Mouse (Mus musculus) adipocyte (in vitro differentiated cells): Measurements from ENCODE around the gene Ramp2.

Source experiments
- DNase-seq: peaks from one replicate; pipeline ENCODE4 v3.0.0-alpha.2; 2016; ENCODE audit warnings: low spot score

The Ramp2 gene

DNA sequence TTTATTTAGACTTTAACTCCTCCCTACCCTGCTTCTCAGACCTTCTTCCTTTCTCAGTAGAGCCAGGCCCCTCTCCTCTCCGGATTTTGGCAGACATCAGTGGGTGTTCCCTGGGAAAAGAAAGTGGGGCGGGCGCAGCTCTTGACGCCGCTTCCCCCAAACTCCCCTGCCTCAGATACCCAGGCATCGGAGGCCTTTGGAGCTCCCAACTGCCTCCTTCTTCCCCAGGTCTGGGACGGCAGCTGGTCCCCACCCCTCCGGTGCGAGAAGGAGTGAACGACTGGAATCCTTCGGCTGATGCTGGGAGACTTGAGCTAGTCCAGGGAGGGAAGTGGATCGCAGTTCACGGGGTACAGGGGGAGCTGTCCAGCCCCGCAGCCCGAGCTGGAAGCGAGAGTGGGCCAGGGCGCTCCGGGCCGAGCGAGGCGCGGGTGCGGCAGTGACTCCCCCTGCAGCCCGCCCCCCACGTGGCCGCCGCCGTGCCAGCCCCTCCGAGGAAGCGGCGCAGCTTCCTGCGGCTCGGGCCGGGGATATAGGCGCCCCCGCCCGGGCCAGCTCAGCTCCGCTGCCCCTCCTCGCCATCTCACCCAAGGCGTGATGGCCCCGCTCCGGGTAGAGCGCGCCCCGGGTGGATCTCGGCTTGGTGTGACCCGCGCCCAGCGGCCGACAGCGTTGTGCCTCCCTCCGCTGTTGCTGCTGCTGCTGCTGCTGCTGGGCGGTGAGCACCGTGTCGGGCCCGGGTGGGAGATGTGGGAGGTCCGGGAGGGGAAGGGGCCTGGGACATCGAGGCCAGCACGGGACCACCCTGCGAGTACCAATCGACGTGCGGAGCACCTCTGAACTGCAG lies at the start of gene Ramp2:
Gene Ramp2 (plus strand): TSS at position 174 of the 847 bp plus-strand sequence.
- no peak for DNase-seq

DNA sequence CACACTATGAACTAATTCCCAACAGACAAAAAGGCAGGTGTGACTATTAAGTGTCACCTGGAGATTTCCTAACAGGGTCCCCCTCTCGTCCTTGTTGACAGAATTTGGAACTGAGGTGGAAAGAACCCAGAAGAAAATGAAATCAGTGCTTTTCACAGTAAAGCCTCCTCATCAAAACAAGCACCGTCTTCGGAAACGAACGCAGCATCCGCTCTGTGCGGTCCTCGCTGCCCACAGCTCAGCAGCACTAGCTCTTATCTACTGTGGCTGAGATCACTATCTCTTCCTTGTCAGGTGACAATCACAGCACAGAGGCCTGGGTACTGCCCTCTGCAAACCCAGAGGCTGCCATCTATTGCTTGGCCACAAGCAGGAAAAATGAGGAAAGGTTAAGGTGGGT lies 49.7 kb upstream of the Ramp2 start:
- no peak for DNase-seq

DNA sequence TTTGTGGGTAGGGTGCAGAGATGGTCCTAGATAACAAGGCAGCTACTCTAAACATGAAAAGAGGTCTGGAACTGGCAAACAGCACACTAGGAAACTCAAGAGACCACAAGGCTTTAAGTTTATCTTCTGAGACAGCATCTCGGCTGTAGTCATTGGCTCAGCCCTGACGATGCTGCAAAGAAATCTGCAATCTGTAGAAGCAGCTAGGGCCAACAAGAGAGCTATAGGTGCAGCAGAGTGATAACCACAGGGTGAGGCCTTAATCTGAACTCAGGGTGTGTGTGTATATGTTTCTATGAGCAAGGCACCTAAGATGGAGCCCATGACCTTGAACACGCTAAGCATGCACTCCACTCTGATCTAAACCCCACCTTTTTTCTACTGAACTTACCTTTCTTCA lies 46.3 kb upstream of the Ramp2 start:
- no peak for DNase-seq

DNA sequence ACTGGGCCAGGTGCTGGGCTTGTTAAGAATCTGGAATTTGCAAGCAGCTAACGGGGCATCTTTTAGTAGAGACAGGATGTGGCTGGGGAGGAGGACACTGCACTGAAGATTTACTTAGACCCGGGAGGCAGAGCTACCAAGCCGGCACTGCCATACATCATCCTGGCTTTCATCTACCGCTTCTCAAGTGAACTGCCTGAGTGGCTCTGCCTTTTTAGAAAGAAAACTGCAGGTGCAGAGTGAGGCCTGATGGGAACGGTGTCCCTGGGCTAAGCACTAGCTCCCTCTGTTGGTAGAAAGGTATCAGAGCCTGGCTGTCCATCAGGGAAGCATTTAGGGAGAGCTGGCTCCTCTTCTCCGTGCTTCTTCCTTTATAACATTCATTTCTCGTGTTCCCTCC lies 44.8 kb upstream of the Ramp2 start:
- peak; percentile 37 for DNase-seq

DNA sequence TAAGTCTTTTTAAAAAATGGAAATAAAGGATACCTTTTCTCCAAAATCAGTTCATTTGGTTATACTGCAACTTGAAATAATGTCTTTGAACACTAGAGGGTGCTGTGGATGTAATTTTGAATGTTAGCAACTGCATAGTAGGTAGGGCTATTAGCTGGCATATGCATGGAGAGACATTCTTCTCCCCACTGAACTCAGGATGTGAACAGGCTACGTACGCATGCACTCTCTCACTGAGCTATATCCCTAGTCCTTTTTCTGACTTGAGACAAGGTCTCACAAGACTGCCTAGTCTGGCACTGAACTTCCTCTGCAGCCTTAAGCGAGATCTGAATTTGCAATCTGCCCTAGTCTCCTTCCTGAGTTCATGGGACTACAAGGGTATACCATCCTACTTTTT lies 33.9 kb upstream of the Ramp2 start:
- peak; percentile 90 for DNase-seq

DNA sequence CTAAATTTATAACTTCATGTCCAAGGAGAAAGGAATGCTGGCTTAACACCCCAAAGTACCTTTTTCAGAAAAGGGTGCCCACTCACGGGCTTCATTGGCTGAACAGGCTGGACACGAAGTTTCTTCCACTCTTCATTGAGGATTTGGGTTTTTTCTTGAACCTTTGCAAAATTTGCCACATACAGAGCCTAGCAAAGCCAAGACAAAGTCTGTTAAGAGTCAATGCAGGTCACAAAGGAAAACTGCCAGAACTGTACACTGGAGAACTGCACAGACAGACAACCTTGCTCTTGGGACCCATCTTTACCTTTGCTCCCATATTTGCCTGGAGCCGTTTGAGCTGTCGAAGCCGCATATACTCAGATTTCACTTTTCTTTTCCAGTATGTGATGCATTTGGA lies 28.9 kb upstream of the Ramp2 start:
- DNase-seq = peak; percentile 60

DNA sequence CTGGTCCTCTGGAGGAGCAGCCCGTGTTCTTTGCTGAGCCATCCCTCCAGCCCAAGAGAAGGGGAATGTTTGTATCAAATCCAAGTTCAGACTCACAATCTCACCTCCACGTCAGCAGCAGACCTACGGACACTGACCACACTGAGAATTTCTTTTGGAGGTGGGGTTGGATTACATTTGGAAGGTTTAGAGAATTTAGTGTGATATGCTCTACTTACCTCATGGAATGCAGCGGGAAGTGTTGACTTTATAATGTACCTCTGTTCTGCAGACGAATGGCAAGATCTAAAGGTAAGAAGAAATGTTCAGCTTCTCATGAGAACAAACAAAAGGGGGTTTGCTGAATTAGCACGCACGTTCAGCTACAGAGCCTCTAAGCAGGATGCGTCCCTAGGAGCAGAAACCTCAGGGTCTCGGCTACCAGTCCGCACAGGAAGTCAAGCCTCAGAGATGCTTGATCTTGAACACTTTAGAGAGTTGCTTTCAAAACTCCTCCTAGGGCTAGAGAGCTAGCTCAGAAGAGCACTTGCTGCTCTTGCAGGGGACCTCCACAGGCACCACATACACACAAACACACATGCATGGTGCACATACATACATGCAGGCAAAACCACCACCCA lies 27.3 kb upstream of the Ramp2 start:
- no peak for DNase-seq

DNA sequence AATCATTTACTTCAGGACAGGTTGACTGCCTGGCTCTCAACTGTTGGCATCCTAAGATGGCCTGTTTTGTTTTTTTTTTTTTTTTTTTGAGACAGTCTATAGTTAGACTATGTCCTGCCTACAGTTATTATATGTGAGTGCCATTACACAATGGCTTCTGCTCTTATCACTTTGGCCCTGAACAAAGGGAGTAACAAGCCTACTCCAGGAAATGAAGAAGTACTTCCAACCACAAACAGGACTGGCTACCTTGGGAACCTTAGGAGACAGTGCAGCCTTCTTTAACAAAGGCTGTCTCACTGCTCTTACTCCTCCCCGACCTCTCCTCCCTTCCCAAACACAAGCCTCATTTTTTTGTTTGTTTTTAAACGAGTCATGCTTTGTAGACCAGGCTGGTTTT lies 25.0 kb upstream of the Ramp2 start:
- DNase-seq = no peak

DNA sequence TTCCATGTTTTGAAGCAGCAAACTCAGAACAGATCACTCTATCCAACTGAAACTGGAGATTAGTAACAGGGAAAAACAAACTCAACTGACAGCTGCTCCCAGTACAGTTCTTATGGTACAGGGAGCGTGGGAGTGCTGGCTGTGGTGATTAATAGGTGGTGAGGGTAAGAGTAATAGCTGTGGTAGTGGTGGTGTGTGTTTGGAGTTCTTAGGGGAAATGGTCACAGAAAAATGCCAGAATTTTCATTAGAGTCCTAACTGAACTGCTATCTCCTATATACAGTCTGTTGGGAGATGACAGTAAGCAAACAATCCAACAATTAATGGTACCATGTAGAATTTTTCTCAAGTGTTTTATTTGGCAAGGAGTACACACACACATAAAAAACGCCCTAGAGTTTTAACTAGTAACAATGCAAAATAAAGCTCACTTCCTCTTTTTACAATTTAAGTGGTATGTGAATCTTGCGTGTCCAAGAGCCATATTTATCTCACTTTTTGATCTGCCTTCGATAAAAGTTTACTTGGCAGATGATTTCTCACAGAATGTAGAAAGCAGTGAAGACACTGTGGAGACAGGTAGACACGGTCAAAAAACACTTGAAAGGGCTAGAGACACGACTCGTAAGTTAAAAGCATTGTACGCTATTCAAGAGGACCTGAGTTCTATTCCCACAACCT lies 24.4 kb upstream of the Ramp2 start:
- peak; percentile 35 for DNase-seq

DNA sequence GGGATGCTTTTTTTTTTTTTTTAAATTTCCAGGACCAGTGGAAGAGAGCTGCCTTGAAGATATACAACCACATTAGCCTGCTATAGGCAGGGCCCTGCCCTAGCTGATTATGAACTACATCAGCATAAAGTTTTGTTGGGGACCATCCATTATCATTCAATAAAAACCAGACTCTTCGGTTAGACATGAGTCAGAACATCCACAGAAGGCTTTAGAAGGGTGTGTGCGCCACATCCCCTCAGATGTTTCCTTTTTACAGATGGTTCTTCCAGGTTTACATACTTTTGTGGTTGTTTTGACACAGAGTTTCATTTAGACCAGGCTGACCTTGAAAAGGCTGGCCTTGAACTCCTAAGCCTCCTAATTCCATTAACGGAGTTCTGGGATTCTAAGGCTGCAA lies 21.5 kb upstream of the Ramp2 start:
- no peak for DNase-seq

DNA sequence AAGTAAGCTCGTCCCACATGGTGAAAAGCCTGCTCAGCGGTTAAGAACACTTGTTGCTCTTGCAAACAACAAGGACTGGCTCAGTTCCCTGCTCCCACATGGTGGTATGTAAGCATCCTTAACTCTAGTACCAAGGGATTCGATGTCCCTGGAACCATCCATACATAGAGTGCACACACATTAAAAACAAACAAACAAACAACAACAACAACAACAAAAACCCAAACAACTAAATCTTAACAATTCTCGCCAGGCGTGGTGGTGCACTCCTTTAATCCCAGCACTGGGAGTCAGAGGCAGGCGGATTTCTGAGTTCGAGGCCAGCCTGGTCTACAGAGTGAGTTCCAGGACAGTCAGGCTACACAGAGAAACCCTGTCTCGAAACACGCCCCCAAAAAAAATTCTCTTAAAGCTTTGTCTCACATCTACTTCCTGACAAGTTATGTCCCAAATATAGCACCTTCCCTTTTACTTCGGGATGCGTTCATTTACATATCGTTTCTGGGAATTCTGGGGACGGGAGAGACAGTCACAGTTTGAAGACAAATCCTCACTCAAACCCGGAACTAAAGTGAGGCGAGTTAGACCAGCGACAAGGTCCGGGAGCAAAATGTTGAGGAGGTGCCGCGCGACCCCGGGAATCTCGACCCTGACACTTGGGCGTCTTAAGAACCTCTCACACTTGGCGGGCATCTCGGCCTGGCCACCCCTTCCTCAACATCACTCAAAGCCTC lies 20.3 kb upstream of the Ramp2 start:
- peak; percentile 33 for DNase-seq

DNA sequence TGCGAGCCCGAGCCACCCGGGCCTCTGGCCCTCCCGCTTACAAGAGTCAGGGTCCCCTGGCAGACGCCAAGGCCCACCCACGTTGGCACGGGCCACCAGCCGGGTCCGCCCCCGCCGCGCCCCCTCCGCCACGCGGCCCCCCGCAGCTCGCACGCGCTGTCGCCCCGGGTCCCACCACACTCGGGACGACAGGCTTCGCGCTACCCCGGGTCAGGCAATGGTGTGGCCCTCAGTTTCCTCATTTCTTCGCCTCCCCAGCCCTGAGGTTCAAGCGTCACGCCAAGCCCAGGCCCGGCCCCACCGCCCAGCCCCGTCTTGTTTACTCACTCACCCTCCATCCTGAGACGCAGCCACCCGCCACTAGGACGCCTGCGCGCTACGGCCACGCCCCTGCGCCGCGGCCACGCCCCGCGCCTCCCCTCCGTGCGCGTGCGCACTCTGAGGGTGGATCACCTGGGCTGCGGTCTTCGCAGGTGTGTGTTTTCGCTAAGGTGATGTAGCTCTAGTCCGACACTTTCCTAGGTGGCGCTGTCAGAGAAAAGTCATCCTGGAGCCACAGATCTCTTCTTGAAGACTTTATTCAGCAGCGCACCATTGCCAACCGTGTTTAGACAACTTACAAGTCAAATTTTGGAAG lies 19.6 kb upstream of the Ramp2 start, which contains the start of gene Ezh1:
Gene Ezh1 (minus strand): TSS at position 399 of the 637 bp plus-strand sequence.
- DNase-seq = peak; percentile 79

DNA sequence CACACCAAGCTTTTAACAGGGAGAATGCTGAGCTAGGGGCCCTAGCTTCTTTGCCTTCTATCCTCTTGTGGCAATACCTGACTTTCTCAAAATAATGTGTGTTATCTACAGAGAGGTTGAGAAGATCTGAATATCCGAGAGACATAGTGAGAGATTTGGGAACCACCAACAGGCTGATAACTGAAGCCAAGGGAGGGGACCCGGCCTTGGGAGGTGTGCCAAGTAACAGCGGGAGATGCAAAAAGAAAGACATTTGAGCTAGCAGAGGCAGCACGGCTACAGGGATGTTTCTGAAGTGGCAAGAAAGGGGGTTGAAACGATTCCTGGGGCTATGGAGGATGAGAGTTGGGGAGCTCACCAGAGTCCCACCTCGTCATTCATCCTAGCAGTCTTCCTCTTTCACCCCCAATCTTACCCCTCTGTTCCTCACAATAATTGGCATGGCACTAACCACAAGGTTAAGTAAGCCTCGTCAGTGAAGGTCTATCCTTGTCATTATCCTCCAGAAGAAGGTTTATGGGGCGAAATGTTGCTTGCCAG lies 16.4 kb upstream of the Ramp2 start:
- DNase-seq = peak; percentile 36

DNA sequence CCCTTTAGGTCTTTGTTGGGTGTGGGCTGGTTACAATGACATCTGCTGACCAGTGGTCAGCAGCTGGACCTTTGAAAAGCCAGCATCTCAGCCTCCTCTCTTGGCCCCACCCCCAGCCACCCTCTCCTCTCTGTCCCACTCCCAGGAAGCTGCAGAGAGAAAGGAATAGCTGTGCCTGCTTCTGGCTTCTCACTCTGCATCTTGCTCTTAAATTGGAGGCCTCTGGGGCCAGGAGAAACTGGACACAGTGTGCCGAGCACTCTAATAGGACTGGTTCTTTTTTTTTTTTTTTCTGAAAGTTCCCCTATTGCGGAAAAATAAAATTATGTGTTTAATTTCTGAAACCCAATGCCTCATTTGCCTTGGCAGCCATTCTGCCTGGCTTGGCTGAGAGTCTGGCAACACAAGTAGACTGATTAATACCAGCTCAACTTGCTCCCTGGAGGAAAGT lies 15.7 kb upstream of the Ramp2 start:
- peak; percentile 89 for DNase-seq

DNA sequence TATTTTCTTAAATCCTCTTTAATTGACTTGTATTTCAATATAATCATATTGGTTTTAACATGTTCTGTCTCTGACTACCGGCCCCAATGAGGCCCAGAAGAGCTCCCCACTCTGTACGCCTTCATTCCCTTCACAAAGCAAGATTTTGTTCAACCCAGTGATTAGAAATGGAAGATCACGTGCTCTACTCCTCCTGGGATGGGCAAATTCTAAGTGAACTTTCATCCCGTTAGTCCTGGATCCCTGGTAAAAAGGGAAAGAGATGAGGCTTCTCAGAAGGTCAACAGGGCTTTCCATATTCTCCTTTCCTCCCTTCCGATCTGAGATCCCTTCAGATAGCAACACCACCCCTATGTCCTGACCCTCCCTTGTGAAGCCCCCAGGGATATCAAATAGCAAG lies 15.3 kb upstream of the Ramp2 start:
- DNase-seq = peak; percentile 78

DNA sequence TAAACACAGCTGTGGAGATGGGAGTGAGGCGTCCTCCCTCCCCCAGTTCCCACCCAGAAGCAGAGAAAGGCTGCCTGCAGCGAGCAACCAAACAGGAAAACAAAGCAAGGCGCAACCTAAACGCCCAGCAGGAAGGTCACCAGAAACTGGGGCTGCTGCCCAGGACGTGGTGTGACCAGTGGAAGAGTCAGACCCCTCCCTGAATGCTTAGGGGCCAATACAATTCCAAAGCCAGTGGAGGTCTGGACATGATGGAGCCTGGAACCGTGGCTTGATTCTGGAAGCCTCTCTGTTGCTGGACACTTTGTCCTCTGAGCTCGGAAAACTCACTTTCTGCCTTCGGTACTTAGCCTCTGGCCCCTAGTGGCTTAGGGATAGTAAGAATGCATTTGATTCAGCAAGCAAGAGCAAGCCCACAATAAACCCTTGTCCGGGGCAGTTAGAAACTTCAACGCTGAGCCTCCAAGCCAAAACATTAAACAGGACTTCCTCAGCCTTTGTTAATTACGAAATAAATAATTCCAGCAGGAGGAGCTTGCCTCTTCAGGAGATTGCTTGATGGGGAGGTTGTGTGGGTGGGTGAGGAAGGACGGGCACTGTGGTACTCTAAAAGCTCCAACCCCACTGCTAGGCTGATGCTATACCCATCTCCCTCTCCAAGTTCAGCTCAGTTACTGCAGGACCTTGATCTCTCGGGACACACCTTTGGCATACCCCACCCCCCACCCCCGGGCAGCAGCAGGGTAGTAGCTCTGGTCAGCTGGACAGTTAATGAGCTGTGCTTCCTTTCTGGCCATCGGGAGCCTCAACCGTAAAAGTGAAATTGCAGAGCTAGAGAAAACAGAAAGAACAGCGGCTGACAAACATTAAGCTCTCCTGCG lies 14.6 kb upstream of the Ramp2 start:
- DNase-seq = peak; percentile 70

DNA sequence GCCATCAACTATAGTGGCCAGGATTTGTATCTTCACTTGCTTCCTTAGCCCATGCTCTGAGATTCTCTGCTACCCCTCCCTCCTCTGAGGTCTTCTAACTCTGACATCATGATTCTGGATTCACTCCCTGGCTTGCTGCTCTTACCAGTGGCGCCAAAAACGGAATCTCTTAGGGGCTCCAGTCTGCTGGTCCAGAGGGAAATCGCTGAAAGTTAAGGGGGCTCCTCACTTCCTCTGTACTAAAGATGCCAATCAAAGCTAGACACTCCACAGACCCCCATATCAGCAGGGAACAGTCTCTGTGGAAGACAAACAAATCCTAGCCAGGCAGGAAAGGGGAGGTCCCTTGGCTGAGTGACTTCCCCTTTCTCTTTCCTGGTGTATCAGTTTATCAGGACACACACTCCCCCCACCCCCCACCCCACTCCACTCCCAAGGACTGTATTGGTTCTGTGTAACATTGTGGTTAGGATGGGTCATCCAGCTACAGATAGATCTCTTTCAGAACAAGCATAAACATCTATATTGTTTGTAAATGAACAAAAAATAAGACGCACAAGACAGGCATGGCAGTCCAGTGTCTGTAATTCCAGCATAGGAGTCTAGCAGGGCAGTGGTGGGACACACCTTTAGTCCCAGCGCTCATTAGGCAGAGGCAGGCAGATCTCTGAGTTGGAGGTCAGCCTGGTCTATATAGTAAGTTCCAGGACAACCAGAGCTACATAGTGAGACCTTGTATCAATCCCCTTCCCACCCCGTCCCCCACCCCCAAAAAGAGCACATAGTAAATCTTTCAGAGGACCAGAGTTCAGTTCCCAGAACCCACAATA lies 13.6 kb upstream of the Ramp2 start:
- DNase-seq = peak; percentile 25

DNA sequence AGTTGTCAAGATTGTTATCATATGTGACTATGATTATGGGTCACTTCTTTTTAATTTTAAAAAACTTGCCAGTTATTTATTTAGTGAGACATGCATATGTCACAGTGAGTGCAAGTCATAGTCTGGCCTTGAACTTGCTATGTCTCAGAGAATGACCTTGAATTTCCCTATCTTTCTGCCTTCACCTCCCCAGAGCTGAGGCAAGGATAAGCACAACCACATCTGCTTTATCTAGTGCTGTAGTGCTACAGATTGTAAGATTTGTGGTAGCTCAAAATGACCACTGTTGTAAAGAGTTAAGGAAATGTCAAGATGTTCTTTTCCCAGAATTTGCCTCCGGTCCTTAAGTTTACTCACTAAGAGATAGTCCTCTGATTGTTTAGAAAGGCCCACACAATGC lies 12.6 kb upstream of the Ramp2 start:
- DNase-seq = no peak

DNA sequence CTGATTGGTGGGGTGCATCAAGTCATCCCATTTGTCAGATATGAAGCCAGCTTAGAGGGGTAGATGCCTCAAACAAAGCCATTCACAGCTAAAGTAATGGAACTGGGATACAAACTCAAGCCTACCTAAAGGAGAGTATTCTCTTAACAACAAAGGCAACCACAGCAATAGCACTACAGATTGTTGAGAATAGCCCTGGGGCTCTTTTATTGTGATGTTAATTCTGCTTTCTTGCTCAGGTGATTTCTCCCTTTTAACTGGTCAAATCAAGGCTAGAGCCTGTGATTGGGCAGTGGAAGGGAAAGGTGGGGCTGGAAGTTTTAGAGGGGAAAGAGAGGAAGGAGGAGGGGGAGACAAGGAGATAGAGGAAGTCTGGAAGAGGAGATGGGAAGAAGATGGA lies 11.7 kb upstream of the Ramp2 start:
- no peak for DNase-seq

DNA sequence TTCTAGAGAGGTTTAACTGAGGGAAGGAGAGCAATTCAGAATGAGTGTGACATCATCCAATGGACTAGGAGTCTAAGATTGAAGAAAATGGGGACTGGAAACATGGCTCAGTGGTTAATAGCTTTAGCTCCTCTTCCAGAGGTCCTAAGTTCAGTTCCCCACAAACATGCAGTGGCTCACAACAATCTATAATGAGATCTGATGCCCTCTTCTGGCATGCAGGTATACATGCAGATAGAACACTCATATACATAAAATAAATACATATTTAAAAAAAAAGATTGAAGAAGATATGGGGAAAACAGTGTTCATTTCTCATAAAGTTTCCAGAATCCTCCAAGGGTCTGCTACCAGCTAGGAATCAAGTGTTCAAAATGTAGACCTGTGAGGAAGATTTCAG lies 10.4 kb upstream of the Ramp2 start:
- no peak for DNase-seq
